Mouse (Mus musculus) kidney, adult 8-10 months (tissue): ENCODE results near the gene Gpm6a.
"Not testable (repeated sequence)": the region's sequence is repeated elsewhere in the genome, so short reads cannot be mapped to it uniquely, and the experiment has no call there.

Source experiments
- DNase-seq, 2 experiments: peaks; one replicate each; pipeline ENCODE4 v3.0.0; 2022

Gene Gpm6a

DNA sequence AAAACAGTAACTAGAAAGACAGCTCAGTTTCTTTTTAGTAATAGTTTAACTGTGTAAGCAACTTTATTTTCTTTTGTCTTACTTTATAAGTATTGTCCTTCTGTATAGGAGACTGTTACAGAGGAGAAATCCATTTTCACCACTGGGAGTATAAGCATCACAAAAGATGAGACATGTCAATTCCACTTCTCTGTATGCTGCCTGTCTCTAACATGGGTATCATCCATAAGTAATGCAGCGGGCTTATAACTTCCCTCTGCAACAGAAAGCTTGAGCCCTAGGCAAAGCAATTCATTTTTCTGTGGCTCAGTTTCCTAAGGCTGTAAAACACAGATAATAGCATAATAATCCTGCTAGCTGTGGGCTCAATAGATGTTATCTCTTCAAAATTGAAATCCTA lies 62.4 kb downstream of the Gpm6a start:
- DNase-seq = no peak

DNA sequence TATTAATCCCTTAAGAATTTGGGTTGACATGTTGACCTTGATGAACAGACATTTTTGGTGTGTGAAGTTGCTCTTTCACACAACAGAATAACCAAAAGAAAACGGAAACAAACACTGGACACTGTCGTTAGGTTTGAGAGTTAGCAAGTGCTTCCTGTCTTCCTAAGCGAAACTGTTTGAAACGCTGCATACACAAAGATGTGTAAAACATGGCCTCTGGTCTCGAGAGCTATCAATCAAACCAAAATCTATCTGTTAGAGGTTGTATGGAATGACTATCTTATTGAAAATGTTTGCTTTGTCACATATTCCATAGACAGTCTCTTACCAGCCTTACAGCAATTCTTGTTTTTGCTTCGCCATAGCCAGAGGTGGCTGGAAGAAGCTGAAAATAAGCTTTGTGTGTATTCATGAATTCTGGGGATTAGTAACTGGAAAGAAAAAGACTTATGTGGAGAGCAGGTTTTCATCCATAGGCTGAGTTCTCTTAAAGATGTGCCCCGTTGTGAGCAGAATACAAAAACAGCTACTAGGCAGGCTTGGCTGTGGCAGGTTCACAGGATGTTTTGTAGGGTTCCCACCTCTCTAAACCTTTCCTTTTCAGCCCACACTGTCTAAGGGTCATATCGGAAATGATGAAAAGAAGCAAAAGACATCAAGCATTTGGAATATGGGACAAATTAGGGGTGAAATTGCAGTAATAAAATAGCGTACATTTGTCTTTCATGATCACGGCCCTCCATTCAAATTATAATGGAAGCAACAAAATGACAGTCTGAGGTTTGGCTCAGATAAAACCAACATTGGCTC lies 71.4 kb downstream of the Gpm6a start:
- DNase-seq = no peak

DNA sequence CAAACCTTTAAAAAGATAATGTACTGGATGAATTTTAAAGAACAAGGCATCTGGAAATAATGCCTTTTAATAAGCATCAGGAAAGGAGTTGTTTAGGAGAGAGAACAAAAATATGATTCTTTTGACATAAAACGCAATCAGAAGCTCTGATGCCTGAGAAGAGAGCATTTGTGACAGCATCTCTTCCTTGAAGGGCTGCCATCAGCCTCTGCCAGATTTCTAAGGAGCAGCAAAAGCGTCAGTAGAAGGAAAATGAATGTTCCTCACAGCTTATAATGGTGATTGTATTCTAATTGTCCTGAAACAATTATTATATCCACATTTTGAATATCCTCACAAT lies 72.0 kb downstream of the Gpm6a start:
- DNase-seq = no peak

DNA sequence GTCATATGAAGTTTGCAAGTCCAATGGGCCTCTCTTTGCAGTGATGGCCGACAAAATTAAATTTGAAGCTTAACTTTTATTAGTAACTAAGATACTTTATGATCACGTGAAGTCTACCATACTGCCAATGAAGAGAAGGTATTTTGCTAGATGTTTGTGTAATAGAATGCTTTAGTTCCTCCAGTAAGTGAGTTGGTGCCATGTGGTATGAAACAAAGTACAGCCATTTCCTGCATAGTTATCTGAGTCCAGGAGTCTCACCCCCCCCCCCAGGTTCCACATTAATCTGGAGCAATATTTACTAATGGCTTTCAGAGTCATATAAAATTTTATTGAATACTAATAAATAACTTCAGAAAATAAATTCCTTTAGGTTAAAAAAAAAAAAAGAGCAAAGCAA lies 73.7 kb downstream of the Gpm6a start:
- DNase-seq = no peak

DNA sequence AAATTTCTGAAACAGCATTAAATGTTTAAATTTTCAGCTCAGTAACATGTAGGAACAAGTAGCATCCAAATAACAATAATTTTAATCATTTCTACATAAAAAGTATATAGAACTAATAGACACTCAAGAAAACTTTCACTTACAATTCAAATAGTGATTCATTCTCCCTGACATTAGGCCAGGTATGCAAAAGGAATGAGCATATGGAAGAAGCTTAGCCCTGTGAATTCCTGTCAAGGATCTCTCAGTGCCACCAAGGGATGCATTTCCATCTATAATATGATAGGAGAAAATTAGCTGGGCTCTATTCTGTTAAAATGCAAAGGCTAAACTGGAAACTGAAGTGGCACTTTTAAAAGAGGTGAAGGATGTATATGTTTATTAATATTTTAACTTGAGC lies 76.5 kb downstream of the Gpm6a start:
- DNase-seq = no peak

DNA sequence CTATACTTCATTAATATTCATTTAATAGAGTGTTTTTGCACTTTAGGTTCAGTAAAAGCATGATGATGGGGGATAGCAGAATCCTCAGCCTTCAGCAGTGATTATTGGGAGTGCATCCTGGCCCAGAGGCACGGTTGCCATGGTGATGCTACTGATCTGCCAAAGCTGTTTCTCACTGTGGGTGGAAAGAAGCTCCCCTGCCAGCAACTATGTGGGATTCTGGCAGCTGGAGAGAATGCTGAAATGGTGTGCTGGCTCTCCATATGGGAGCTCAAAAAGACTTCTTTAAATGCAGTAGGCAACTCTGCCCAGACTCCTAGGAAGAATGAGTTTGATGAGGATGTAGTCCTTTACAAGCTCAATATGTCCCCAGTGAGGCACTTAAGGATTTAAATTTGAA lies 79.7 kb downstream of the Gpm6a start:
- DNase-seq = no peak

DNA sequence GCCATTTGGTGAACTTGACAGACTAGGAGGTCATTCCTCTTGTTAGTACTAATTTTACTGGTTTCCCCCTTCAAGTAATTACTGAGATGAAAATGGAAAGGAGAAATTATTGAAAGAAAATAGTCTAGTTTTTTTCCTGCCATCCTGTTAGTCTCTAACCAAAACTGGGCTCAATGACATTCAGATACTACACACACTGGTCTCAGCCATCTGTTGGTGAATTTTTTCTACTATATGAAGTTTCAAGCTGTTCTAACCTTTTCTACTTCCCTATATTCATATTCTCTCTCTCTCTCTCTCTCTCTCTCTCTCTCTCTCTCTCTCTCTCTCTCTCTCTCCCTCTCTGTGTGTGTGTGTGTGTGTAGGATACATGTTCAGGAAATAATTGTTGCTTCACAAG lies 80.8 kb downstream of the Gpm6a start:
- DNase-seq = no peak

DNA sequence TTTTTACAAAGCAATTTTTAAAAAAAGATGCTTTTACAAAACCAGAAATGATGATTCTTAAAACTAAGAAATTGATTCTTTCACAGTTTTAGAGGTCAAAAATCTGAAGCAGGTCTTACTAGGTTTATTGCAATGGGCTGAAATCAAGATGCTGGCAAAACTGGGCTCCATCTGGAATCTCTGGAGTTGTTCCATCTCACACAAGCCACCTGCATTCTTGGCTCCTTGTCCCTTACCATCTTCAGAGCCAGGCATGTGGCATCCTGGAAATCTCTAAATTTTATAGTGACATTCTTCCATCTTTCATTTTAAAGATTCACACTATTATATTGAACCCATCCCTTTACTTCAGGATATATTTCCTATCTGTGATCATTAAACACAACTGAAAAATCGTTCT lies 88.3 kb downstream of the Gpm6a start:
- DNase-seq = no peak

DNA sequence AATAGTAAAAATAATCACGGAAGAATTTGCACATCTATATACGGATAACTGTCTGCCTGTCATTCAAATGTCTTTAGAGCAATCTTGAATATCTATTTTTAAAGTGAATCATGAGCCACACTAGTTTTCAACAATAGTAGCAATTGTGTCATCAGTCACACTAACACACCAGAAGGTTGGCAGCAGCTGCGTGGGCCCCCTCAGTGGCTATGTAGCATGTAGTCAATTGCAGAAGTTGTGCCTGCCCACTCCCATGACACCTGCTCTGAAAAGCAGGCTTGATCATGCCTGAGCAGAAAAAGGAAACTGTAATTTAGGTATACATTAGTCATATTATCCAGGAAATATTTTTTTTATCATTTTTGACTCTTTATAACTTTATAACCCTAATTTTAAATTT lies 93.8 kb downstream of the Gpm6a start:
- no peak for DNase-seq

DNA sequence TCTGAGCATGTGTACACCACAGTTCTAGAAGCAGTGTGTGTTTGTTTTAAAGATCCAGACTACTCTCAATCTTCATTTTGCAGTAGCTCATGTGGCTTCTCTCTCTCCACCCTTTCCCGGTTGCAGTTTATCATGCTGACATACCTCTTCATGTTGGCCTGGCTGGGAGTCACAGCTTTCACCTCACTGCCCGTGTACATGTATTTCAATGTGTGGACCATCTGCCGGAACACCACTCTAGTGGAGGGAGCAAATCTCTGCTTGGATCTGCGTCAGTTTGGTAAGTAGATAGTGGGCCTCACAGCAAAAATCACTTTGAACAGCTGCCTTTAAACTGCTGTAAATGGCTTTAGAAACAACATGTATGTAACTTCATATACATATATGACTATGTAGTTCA lies 95.3 kb downstream of the Gpm6a start:
- DNase-seq = no peak

DNA sequence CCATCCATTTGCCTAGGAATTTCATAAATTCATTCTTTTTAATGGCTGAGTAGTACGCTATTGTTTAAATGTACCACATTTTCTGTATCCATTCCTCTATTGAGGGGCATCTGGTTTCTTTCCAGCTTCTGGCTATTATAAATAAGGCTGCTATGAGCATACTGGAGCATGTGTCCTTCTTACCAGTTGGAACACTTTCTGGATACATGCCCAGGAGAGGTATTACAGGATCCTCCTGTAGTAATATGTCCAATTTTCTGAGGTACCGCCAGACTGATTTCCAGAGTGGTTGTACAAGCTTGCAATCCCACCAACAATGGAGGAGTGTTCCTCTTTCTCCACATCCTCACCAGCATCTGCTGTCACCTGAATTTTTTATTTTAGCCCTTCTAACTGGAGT lies 114.2 kb downstream of the Gpm6a start:
- not testable (repeated sequence) for DNase-seq

DNA sequence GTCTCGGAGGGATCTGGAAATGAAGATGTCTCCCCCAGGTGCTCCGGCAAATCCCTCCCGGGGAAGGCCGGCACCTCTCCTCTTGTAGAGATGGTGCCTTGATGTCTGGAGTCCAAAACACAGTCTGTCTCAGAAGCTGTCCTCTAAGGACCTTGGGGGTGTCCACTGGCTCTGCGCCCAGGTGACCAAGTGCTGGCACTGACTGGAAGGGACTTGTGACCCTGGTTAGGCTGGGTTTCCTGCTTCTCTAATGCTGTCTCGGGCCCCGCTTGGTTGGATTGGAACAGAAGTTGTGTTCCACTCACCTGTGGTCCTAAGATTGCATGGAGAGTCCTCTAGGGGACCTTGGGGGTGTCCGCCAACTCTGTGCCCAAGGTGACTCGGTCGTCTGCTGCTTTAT lies 118.8 kb downstream of the Gpm6a start:
- peak in 1 of 2 experiments; percentile 1 for DNase-seq

DNA sequence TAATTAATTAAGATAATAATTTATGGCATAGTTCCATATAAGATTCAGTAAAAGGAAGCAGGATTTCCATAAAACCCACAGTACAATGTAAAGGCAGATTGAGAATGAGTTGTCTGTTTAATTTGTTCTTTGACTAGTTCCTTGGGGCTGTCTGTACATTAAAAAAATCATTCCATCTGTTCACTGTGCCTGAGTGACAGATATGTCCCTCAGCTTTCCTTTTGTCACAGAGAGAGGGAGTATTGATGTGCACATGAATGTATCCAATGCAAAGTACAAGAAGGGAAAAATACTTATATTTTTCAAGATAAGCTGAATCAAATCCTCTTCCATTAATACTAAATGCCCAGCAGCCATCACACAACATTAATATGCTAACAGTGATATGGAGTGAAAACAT lies 147.6 kb downstream of the Gpm6a start:
- DNase-seq = no peak

DNA sequence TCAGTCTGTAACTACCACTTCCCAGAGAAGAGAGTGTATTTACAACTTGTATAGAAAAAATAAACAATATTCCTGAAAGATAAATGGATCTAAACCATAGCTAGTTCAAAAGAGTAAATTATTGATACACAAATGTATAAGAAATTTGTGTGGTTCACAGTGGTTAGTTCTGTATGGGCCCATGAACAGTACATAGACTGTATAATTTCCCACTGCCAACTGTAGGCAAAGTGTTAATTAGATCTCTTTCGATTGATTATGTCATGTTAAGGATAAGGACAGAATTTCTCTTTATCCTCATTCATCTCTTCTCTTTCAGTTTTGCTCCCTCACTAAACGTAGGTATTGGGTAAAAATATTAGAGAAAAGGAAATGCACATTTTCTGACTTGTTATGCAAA lies 148.4 kb downstream of the Gpm6a start:
- no peak for DNase-seq

DNA sequence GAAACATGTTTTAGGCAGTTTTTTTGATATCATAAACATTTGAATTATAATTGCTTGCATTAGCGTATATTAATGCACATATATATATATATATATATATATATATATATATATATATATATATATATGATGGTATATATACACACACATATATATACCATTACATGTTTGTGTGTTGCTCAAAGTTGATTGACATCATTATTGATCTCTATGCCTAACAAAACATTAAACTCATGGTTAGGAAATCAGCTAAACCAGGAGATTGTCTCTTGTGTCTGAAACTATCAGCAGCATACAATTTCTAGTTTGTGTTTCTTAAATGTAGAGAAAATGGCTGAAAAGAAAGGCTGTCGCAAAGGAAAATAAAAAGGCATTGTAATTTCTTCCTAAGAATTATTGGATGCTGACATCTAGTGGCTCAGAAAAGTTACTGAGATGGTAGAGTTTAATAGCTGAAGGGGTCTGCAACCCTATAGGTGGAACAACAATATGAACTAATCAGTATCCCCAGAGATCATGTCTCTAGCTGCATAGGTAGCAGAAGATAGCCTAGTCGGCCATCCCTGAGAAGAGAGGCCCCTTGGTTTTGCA lies 149.3 kb downstream of the Gpm6a start:
- DNase-seq = no peak
